Mouse (Mus musculus) gastrocnemius, postnatal 36 days (tissue): ENCODE measurements around the gene Cap2. TPM values are rescaled to one million over a fixed set of nuclear protein-coding genes. Genes with fewer than 3 reads are reported as not detected.

ENCODE experiments used
- DNase-seq, 2 experiments: peaks; one replicate each; pipeline ENCODE4 v3.0.0; 2022
- intact Hi-C: fragments of 180-260 bp; cut with DNase I; formaldehyde crosslinking; loops from one replicate; pipeline ENCODE4 v1.15.1; 2025
- total RNA-seq, 2 experiments: library from RNA; stranded (reverse); gene quantifications; 2 replicates each; pipeline ENCODE4 v1.2.3; 2021

The Cap2 gene
- total RNA-seq, 2 experiments from 2014 or later = 249 to 277 TPM

- DNase-seq = no peak
- intact Hi-C loops = no loop called here
Observed at GRCm38 (mm10) chr13:46616673-46617362, 115.2 kb downstream of the Cap2 start.

- intact Hi-C loops = no loop called here
- peak in 1 of 2 experiments; percentile 16 for DNase-seq
Observed at GRCm38 (mm10) chr13:46619633-46620032, 118.0 kb downstream of the Cap2 start.

GRCm38 (mm10) chr13:46620964-46621757, 119.5 kb downstream of the Cap2 start:
- DNase-seq = no peak

GRCm38 (mm10) chr13:46626608-46627007, 125.0 kb downstream of the Cap2 start:
- DNase-seq = no peak

More at GRCm38 (mm10) chr13:46620964-46621757, 119.5 kb downstream of the Cap2 start:
- intact Hi-C loops = no loop called here

GRCm38 (mm10) chr13:46627841-46628240, 126.2 kb downstream of the Cap2 start:
- intact Hi-C loops = no loop called here
- no peak for DNase-seq

More at GRCm38 (mm10) chr13:46626608-46627007, 125.0 kb downstream of the Cap2 start:
- intact Hi-C loops = no loop called here

- intact Hi-C loops = no loop called here
- DNase-seq = no peak
Observed at GRCm38 (mm10) chr13:46629391-46629790, 127.7 kb downstream of the Cap2 start.

GRCm38 (mm10) chr13:46632796-46633195, 131.1 kb downstream of the Cap2 start:
- intact Hi-C loops = no loop called here
- no peak for DNase-seq

- DNase-seq = no peak
- intact Hi-C loops = no loop called here
Observed at GRCm38 (mm10) chr13:46633320-46634132, 131.9 kb downstream of the Cap2 start.

- intact Hi-C loops = no loop called here
- no peak for DNase-seq
Observed at GRCm38 (mm10) chr13:46634133-46634488, 132.5 kb downstream of the Cap2 start.

- intact Hi-C loops = no loop called here
- DNase-seq = no peak
Observed at GRCm38 (mm10) chr13:46640608-46641468, 139.2 kb downstream of the Cap2 start.

GRCm38 (mm10) chr13:46642318-46642717, 140.7 kb downstream of the Cap2 start:
- DNase-seq = no peak
- intact Hi-C loops = no loop called here

GRCm38 (mm10) chr13:46644175-46644574, 142.5 kb downstream of the Cap2 start:
- intact Hi-C loops = no loop called here
- no peak for DNase-seq

- no peak for DNase-seq
- intact Hi-C loops = no loop called here
Observed at GRCm38 (mm10) chr13:46645476-46645875, 143.8 kb downstream of the Cap2 start.

- intact Hi-C loops = no loop called here
- no peak for DNase-seq
Observed at GRCm38 (mm10) chr13:46651853-46652252, 150.2 kb downstream of the Cap2 start.

- intact Hi-C loops = no loop called here
- no peak for DNase-seq
Observed at GRCm38 (mm10) chr13:46652671-46653070, 151.0 kb downstream of the Cap2 start.

GRCm38 (mm10) chr13:46653671-46654070, 152.0 kb downstream of the Cap2 start:
- no peak for DNase-seq
- intact Hi-C loops = no loop called here

- intact Hi-C loops = no loop called here
Observed at GRCm38 (mm10) chr13:46654566-46654965, 152.9 kb downstream of the Cap2 start.

GRCm38 (mm10) chr13:46659211-46659610, 157.6 kb downstream of the Cap2 start:
- DNase-seq = no peak
- intact Hi-C loops = no loop called here

More at GRCm38 (mm10) chr13:46654566-46654965, 152.9 kb downstream of the Cap2 start:
- no peak for DNase-seq

GRCm38 (mm10) chr13:46663461-46663964, 161.9 kb downstream of the Cap2 start:
- DNase-seq = no peak
- intact Hi-C loops = loop anchor here (2.0 to 5.0 kb wide), 2 partner anchors 231 to 353 kb away; no protein-coding TSS in a partner anchor
